Mouse (Mus musculus) CH12.LX (cell line): ENCODE results near the gene Gm4969. TPM values are rescaled to one million over a fixed set of nuclear protein-coding genes. Genes with fewer than 3 reads are reported as not detected.

Experiments
- DNase-seq: peaks from one replicate; pipeline ENCODE4 v3.0.0-alpha.2; 2013; ENCODE audit errors: extremely low read depth
- H3K27ac ChIP-seq: 2 replicates; pipeline ENCODE4 v1.5.1; 2012; ENCODE audit warnings: low read depth, mild to moderate bottlenecking, control low read depth, moderate library complexity; ENCODE audit not compliant: insufficient read depth
- H3K27me3 ChIP-seq: replicated peaks from 2 replicates; pipeline ENCODE3; 2012; ENCODE audit warnings: inconsistent platforms
- H3K36me3 ChIP-seq, 2 experiments: replicated peaks in 1 of 2; 2 replicates each; pipeline versions ENCODE3 to v1.6.1; 2012; ENCODE audit warnings: inconsistent platforms in 1 of 2, low read length in 1 of 2, mild to moderate bottlenecking in 1 of 2, mixed read lengths in 1 of 2, moderate library complexity in 1 of 2; ENCODE audit not compliant: control insufficient read depth in 1 of 2, insufficient read depth in 1 of 2
- H3K4me1 ChIP-seq, 2 experiments: 2 replicates each; pipeline ENCODE4 v1.6.1; 2012; ENCODE audit warnings: inconsistent platforms in 1 of 2, moderate library complexity in 1 of 2; ENCODE audit not compliant: insufficient read depth in 2 of 2, control insufficient read depth in 1 of 2
- H3K4me2 ChIP-seq: 2 replicates; pipeline ENCODE4 v1.6.1; 2012; ENCODE audit warnings: low read depth, mild to moderate bottlenecking, control low read depth; ENCODE audit not compliant: poor library complexity, insufficient read depth, severe bottlenecking
- H3K4me3 ChIP-seq, 3 experiments: fragments of 150-350 bp in 1 of 3; sonication (generic) in 1 of 3; replicated peaks in 1 of 3; 2 replicates each; pipeline versions ENCODE3 to v1.5.1; 2011 to 2012; ENCODE audit warnings: low read depth in 2 of 3, low read length in 2 of 3, mild to moderate bottlenecking in 2 of 3, moderate library complexity in 2 of 3, control low read depth in 1 of 3, improper control_type of control experiment in 1 of 3, inconsistent platforms in 1 of 3, mixed read lengths in 1 of 3; ENCODE audit not compliant: poor library complexity in 1 of 3
- H3K79me2 ChIP-seq: replicated peaks from 2 replicates; pipeline ENCODE4 v1.6.1; 2012; ENCODE audit warnings: mild to moderate bottlenecking, moderate library complexity; ENCODE audit not compliant: control insufficient read depth, poor library complexity, insufficient read depth, severe bottlenecking; ENCODE audit errors: extremely low read depth
- H3K9ac ChIP-seq: 2 replicates; pipeline ENCODE4 v1.6.1; 2012; ENCODE audit warnings: low read depth, mild to moderate bottlenecking, control low read depth, moderate library complexity; ENCODE audit not compliant: insufficient read depth
- H3K9me3 ChIP-seq: replicated peaks from 2 replicates; pipeline ENCODE3; 2012; ENCODE audit warnings: low read length, inconsistent platforms, mixed read lengths
- CHD1 ChIP-seq: IDR thresholded peaks from 2 replicates; pipeline ENCODE4 v1.6.1; 2012; ENCODE audit warnings: low read depth, low read length, improper control_type of control experiment, inconsistent platforms
- ELF1 ChIP-seq: IDR thresholded peaks from 2 replicates; pipeline ENCODE4 v1.6.1; 2014; ENCODE audit warnings: low read depth, mild to moderate bottlenecking, inconsistent platforms, low read length, improper control_type of control experiment
- EP300 ChIP-seq: IDR thresholded peaks from 2 replicates; pipeline ENCODE4 v1.6.1; 2011; ENCODE audit warnings: low read length, improper control_type of control experiment
- JUN ChIP-seq: IDR thresholded peaks from 2 replicates; pipeline ENCODE4 v1.6.1; 2011; ENCODE audit warnings: low read depth, mild to moderate bottlenecking, low read length, improper control_type of control experiment, moderate library complexity; ENCODE audit not compliant: insufficient read depth
- MAFK ChIP-seq: IDR thresholded peaks from 2 replicates; pipeline ENCODE4 v1.6.1; 2011; ENCODE audit warnings: low read length, improper control_type of control experiment; ENCODE audit not compliant: insufficient replicate concordance
- MAZ ChIP-seq: IDR thresholded peaks from 2 replicates; pipeline ENCODE4 v1.6.1; 2012; ENCODE audit warnings: low read depth, mild to moderate bottlenecking, inconsistent platforms, low read length, improper control_type of control experiment, moderate library complexity
- MEF2A ChIP-seq: IDR thresholded peaks from 2 replicates; pipeline ENCODE4 v1.6.1; 2014; ENCODE audit warnings: low read depth, mild to moderate bottlenecking, inconsistent platforms, low read length, improper control_type of control experiment, borderline replicate concordance
- NELFE ChIP-seq: IDR thresholded peaks from 2 replicates; pipeline ENCODE4 v1.6.1; 2011; ENCODE audit warnings: low read depth, low read length, improper control_type of control experiment
- NRF1 ChIP-seq: IDR thresholded peaks from 2 replicates; pipeline ENCODE4 v1.6.1; 2014; ENCODE audit warnings: low read depth, mild to moderate bottlenecking, inconsistent platforms, low read length, improper control_type of control experiment, moderate library complexity
- RAD21 ChIP-seq: IDR thresholded peaks from 2 replicates; pipeline ENCODE4 v1.6.1; 2011; ENCODE audit warnings: low read depth, mild to moderate bottlenecking, low read length, improper control_type of control experiment, moderate library complexity
- RCOR1 ChIP-seq: conservative IDR thresholded peaks from 2 replicates; pipeline ENCODE4 v1.6.1; 2012; ENCODE audit warnings: low read depth, mild to moderate bottlenecking, inconsistent platforms, low read length, improper control_type of control experiment
- SMC3 ChIP-seq: IDR thresholded peaks from 2 replicates; pipeline ENCODE4 v1.6.1; 2011; ENCODE audit warnings: low read depth, low read length, improper control_type of control experiment
- TCF12 ChIP-seq: IDR thresholded peaks from 2 replicates; pipeline ENCODE4 v1.6.1; 2014; ENCODE audit warnings: low read depth, mild to moderate bottlenecking, inconsistent platforms, low read length, improper control_type of control experiment
- UBTF ChIP-seq: IDR thresholded peaks from 2 replicates; pipeline ENCODE4 v1.6.1; 2012; ENCODE audit warnings: low read depth, mild to moderate bottlenecking, inconsistent platforms, low read length, improper control_type of control experiment, moderate library complexity
- USF2 ChIP-seq: conservative IDR thresholded peaks from 2 replicates; pipeline ENCODE4 v1.6.1; 2011; ENCODE audit warnings: low read depth, low read length, improper control_type of control experiment
- ZC3H11A ChIP-seq: IDR thresholded peaks from 2 replicates; pipeline ENCODE4 v1.6.1; 2012; ENCODE audit warnings: low read depth, mild to moderate bottlenecking, inconsistent platforms, low read length, improper control_type of control experiment
- ZMIZ1 ChIP-seq: IDR thresholded peaks from 2 replicates; pipeline ENCODE4 v1.6.1; 2012; ENCODE audit warnings: low read depth, mild to moderate bottlenecking, inconsistent platforms, low read length, improper control_type of control experiment
- ZNF384 ChIP-seq: IDR thresholded peaks from 2 replicates; pipeline ENCODE4 v1.6.1; 2012; ENCODE audit warnings: low read depth, low read length, improper control_type of control experiment, inconsistent platforms
- dilution Hi-C: fragments of 300-500 bp; cut with MboI; formaldehyde crosslinking; loops from 2 replicates; pipeline ENCODE4 v1.14.3; 2020; ENCODE audit warnings: low sequenced_read_pairs; ENCODE audit not compliant: extremely low pct_unique_long_range_greater_than_20kb, extremely low pct_ligation_motif_present
- in situ Hi-C: fragments of 300-500 bp; cut with MboI; formaldehyde crosslinking; loops from 3 replicates; pipeline ENCODE4 v1.14.3; 2019; ENCODE audit warnings: low sequenced_read_pairs, low pct_ligation_motif_present, low pct_unique_long_range_greater_than_20kb, mixed read lengths
- polyA plus RNA-seq: library from polyadenylated mRNA; unstranded; fragments of >175 nt; gene quantifications from 2 replicates; pipeline ENCODE4 v1.2.1, GENCODE M21; 2012; ENCODE audit warnings: low read depth; ENCODE audit not compliant: insufficient read length
- total RNA-seq, 2 experiments: library from RNA; depleted of rRNA; stranded (reverse); fragments of 300-350 nt in 1 of 2; fragments of >200 nt in 1 of 2; gene quantifications; 2 replicates each; pipeline ENCODE4 v1.2.3; 2012 to 2014

Gene Gm4969
- total and polyA plus RNA-seq, 3 experiments, result not detected

GRCm38 (mm10) chr7:19136673-19137334, 18.6 kb upstream of the Gm4969 start:
- dilution Hi-C loops, result no loop called here
- Histone ChIP-seq H3K4me3 (no peak overlapping the region), H3K4me1 (peaks cover 0 to 30% of the 10 kb centered on the region in 2 experiments; a peak in 2 of 4 replicates), H3K79me2 (peaks cover 7% of the 10 kb centered on the region; the same call in 1 of the 2 replicates), H3K4me2 (no peak overlapping the region), H3K9ac (no peak overlapping the region), H3K27ac (no peak overlapping the region), H3K27me3 (no peaks in the 10 kb centered on the region), H3K36me3 (peaks cover 47 to 83% of the 10 kb centered on the region in 2 experiments), H3K9me3 (no peaks in the 10 kb centered on the region)
- no peak for DNase-seq
- in situ Hi-C loops, result no loop called here
- no peak for TF ChIP-seq MEF2A
- TF ChIP-seq RCOR1, result no peak
- no peak for TF ChIP-seq ZC3H11A
- no peak for TF ChIP-seq ZMIZ1

GRCm38 (mm10) chr7:19136168-19136567, 18.0 kb upstream of the Gm4969 start:
- Histone ChIP-seq H3K9ac (no peak overlapping the region), H3K27me3 (no peaks in the 10 kb centered on the region), H3K27ac (no peak overlapping the region), H3K36me3 (peaks cover 46 to 79% of the 10 kb centered on the region in 2 experiments), H3K4me2 (no peak overlapping the region), H3K79me2 (peaks cover 9% of the 10 kb centered on the region; the same call in 1 of the 2 replicates), H3K4me1 (peaks cover 0 to 32% of the 10 kb centered on the region in 2 experiments; a peak in 2 of 4 replicates), H3K4me3 (no peak overlapping the region), H3K9me3 (no peaks in the 10 kb centered on the region)
- no peak for DNase-seq
- dilution Hi-C loops (no loop called here), in situ Hi-C loops (no loop called here)
- no peak for TF ChIP-seq MAZ
- TF ChIP-seq SMC3, result no peak
- no peak for TF ChIP-seq NELFE
- TF ChIP-seq CHD1, result no peak
- TF ChIP-seq ZC3H11A, result no peak
- TF ChIP-seq NRF1, result no peak
- TF ChIP-seq JUN, result no peak
- TF ChIP-seq RAD21, result no peak
- no peak for TF ChIP-seq UBTF
- no peak for TF ChIP-seq USF2
- no peak for TF ChIP-seq ELF1
- no peak for TF ChIP-seq EP300
- no peak for TF ChIP-seq RCOR1
- no peak for TF ChIP-seq TCF12
- TF ChIP-seq MAFK, result no peak
- TF ChIP-seq ZNF384, result no peak
